Mouse (Mus musculus) monocyte, adult 5-6 weeks (primary cell): Measurements from ENCODE around the gene Nanos1. TPM values are rescaled to one million over a fixed set of nuclear protein-coding genes. Genes with fewer than 3 reads are reported as not detected.

ENCODE experiments used
- ATAC-seq: fragments of 153-309, 156-312 bp; replicated peaks from 2 replicates; pipeline ENCODE4 v1.8.0; 2017; ENCODE audit warnings: mild to moderate bottlenecking; ENCODE audit not compliant: low TSS enrichment, insufficient number of reproducible peaks, severe bottlenecking, poor library complexity, low FRiP score
- total RNA-seq: library from RNA; stranded (forward); fragments of 200-1000, 200-491, 200-594 nt; gene quantifications from 3 replicates; pipeline ENCODE4 v1.2.3, GENCODE M21; 2017

Nanos1 gene
- total RNA-seq, 1 experiment from 2014 or later = 1.1 TPM

GRCm38 (mm10) chr19:60787465-60788150 is 31.8 kb downstream of the Nanos1 start:
- ATAC-seq = no peak

GRCm38 (mm10) chr19:60788214-60788960 is 32.6 kb downstream of the Nanos1 start:
- ATAC-seq = no peak

DNA sequence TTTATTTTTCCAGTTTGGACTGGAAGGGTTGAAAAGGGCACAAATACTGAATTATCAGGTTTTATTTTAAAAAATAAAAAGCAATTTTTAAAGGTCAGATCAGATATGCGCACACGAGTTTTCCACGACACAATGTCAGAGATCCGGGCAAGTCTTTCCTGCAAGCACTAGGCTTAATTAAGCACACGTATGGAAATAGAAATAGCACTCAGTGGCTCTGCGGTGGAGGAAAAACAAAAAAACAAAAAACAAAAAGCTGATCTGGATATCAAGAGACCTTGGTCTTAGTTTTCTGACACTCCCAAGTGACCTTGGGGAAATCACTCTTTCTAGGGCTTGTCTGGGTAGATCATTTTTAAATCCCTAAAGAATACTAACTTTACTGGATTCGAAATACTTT is 33.7 kb downstream of the Nanos1 start:
- no peak for ATAC-seq

GRCm38 (mm10) chr19:60789919-60790506 is 34.2 kb downstream of the Nanos1 start:
- peak; percentile 22; the same call in 1 of the 2 replicates for ATAC-seq

DNA sequence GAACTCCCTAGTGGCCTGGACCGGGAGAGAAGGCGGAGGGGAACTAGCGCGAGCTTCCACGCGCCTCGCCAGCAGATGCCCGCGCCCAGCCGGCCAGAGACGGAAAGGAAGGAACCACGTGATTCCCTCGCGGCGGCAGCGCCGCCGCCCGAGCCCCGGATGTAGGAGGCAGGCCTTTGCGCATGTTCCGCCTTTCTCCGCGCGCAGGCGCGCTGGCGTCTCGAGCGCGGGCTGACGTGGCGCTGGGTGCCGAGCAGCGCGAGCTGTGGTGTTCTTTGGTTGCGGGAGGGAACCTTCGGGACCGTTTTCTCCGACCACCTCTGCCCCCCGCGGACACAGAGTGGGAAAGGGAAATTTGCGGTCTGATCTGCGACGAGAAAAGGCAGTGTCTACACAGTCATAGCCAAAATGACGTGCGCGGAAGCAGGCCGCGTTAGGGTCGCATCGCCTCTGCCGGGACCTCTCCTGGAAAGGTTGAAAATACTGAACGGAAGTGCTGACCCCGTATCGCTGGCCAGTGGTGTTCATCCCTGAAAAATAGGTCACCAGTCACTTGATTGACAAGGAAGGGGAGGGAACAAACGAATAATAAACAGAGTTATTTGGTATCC is 34.9 kb downstream of the Nanos1 start, which contains the start of gene Eif3a:
Eif3a (minus strand) TSS at position 108 of the 611 bp plus-strand sequence.
- ATAC-seq = peak; percentile 77

GRCm38 (mm10) chr19:60791164-60791563 is 35.4 kb downstream of the Nanos1 start:
- no peak for ATAC-seq

DNA sequence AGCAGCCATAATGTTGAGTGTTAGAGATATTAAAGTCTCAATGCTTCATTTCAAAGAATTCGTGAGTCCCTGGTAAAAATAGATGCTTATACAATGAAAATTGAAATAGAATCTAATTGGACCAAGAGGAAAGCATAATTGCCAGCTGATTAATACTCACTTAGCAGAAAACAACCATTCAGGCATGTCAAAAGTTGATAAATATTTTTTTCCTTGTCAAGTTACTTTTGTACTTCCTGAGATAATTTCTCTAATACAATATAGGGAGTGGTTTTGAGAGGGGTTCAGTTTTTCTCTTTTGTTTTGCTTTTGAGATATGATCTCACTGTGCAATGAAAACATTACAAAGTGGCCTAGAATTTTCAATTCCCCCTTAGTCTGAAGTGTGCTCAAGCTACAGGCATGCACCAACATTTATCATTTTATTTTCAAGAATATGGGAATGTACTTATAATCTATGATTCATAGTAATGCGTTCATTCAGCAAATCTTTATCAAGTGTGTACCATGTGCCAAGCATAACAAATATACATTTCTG is 37.5 kb downstream of the Nanos1 start:
- no peak for ATAC-seq

GRCm38 (mm10) chr19:60795244-60795643 is 39.5 kb downstream of the Nanos1 start:
- ATAC-seq = peak; percentile 49; the same call in 1 of the 2 replicates

- ATAC-seq = no peak
These were observed 41.6 kb downstream of the Nanos1 start for GRCm38 (mm10) chr19:60797415-60797814.

GRCm38 (mm10) chr19:60799867-60800569 is 44.2 kb downstream of the Nanos1 start:
- peak; percentile 67 for ATAC-seq

GRCm38 (mm10) chr19:60804903-60805302 is 49.1 kb downstream of the Nanos1 start:
- no peak; the same call in 1 of the 2 replicates for ATAC-seq

Other genes starting within 250 kb of the Nanos1 start
- gene Cacul1, start 175.0 kb upstream of the Nanos1 start, total RNA-seq = 54.2 to 63.3 TPM (median 55.7 TPM) in 3 replicates
- 331 to 382 TPM (median 343 TPM) in 3 replicates for gene Eif3a, start 34.7 kb downstream of the Nanos1 start, total RNA-seq
- gene Fam45a, start 55.6 kb downstream of the Nanos1 start, total RNA-seq = 35.4 to 39.8 TPM (median 39.7 TPM) in 3 replicates
- gene Sfxn4, start 105.5 kb downstream of the Nanos1 start, total RNA-seq = 0.86 to 2.1 TPM (median 1.3 TPM) in 3 replicates
- 36.3 to 46.6 TPM (median 37.6 TPM) in 3 replicates for gene Prdx3, start 118.6 kb downstream of the Nanos1 start, total RNA-seq
- gene Grk5, start 133.8 kb downstream of the Nanos1 start, total RNA-seq = 78.4 to 91.2 TPM (median 81.3 TPM) in 3 replicates